Comparison of ENCODE assay signal across 12 mouse cellular contexts in the genomic region with DNA sequence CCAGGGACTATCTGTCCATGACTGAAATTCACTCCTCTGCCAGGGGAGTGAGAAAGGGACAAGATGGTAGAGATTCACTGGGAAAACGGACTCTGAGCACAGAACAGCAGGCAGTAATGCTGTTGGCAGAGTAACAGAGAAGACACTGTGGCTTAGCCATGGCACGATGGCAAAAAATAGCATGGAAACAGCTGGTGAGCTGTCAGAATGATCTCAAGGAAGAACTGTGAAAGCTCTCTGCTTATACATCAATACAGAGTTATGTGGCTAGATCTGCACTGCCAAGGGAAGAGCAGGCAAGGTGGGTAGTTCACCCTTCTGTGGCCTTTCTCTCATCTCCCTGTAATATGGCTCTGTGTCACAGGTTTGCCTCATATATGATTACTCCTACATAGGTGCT.
A peak's percentile ranks its signal among the peaks of the same experiment; 100 is the strongest.
DNase-seq lines count a peak whose midpoint lies in the region; ATAC-seq and TF ChIP-seq lines count a peak whose summit lies in the region.
"Had no signal": no experiment of that assay in that cellular context is flagged by ENCODE, and none has a peak within 500 bp of the region (broad histone marks: within the 10 kb centered on the region; RNA-seq: fewer than 3 reads in every experiment).

No protein-coding gene starts in this region.

- no peak for ATAC-seq in lung, postnatal 0 days
- ATAC-seq: intestine, postnatal 0 days had no signal

- H3K27ac ChIP-seq in lung, postnatal 0 days (ENCODE audit: low read length): no peak overlapping the region
- H3K27ac ChIP-seq: heart, embryonic 13.5 days; limb, embryonic 15.5 days; neural tube, embryonic 12.5 days had no signal

- H3K27me3 ChIP-seq in lung, postnatal 0 days (replicated peaks; ENCODE audit: insufficient read depth, low read length): no peaks in the 10 kb centered on the region
- H3K27me3 ChIP-seq: heart, embryonic 13.5 days; limb, embryonic 15.5 days; neural tube, embryonic 12.5 days had no signal

- H3K36me3 ChIP-seq in lung, postnatal 0 days (ENCODE audit: insufficient read depth, low read length): no peaks in the 10 kb centered on the region
- H3K36me3 ChIP-seq: heart, embryonic 13.5 days; limb, embryonic 15.5 days; neural tube, embryonic 12.5 days had no signal

- no peak for TF ChIP-seq EP300 in lung, postnatal 0 days (IDR thresholded peaks at IDR 0.05)

- no peaks in the 10 kb centered on the region for H3K4me1 ChIP-seq in lung, postnatal 0 days (ENCODE audit: insufficient read depth, low read depth, low read length)
- H3K4me1 ChIP-seq: heart, embryonic 13.5 days; limb, embryonic 15.5 days had no signal

- WGBS in lung, postnatal 0 days: 67% methylated on average over 2 of the region's 2 CpGs

- no peaks in the 10 kb centered on the region for H3K9me3 ChIP-seq in lung, postnatal 0 days (ENCODE audit: low read length)
- H3K9me3 ChIP-seq: heart, embryonic 13.5 days; limb, embryonic 15.5 days; neural tube, embryonic 12.5 days had no signal

- no peak overlapping the region for H3K9ac ChIP-seq in lung, postnatal 0 days (replicated peaks; ENCODE audit: low read depth)
- H3K9ac ChIP-seq: heart, embryonic 13.5 days; limb, embryonic 15.5 days; neural tube, embryonic 12.5 days had no signal

- TF ChIP-seq CTCF in brain, embryonic 14.5 days (IDR thresholded peaks at IDR 0.05; ENCODE audit: borderline replicate concordance, extremely low read depth, insufficient read depth, insufficient read length): no peak
- TF ChIP-seq CTCF in lung, postnatal 0 days (IDR thresholded peaks at IDR 0.05): no peak

- no peak for TF ChIP-seq POLR2A in brain, embryonic 14.5 days (IDR thresholded peaks at IDR 0.05; ENCODE audit: borderline replicate concordance, extremely low read depth, insufficient read depth, insufficient read length, poor library complexity, severe bottlenecking)

- no peak overlapping the region for H3K4me3 ChIP-seq in lung, postnatal 0 days (ENCODE audit: low read depth, low read length)
- H3K4me3 ChIP-seq: heart, embryonic 13.5 days; limb, embryonic 15.5 days; neural tube, embryonic 12.5 days had no signal

- H3K4me2 ChIP-seq in lung, postnatal 0 days (replicated peaks; ENCODE audit: low read depth, low read length): no peak overlapping the region
- H3K4me2 ChIP-seq: heart, embryonic 13.5 days; limb, embryonic 15.5 days; neural tube, embryonic 12.5 days had no signal

- peak; percentile 70 for DNase-seq in brain, embryonic 14.5 days (ENCODE audit: low read depth)
- peak; percentile 77 to 86 for DNase-seq in cerebellum, adult 18-20 months
- DNase-seq in frontal cortex, postnatal 14 days (ENCODE audit: low spot score in 2 of 2): peak; percentile 50 to 57
- peak; percentile 35 to 77 for DNase-seq in left cerebral cortex, adult 8-10 months (ENCODE audit: low spot score in 2 of 2)
- no peak for DNase-seq in lung, postnatal 0 days (ENCODE audit: low spot score)
- no peak for DNase-seq in kidney, postnatal 14 days
- no peak for DNase-seq in Muller cell, postnatal 12 days (ENCODE audit: inconsistent ontology term)
- DNase-seq in embryo, embryonic 10 days (ENCODE audit: low spot score): no peak

Comparison
In these comparisons a context has a peak if more than half of its experiments do, and no peak if none do; other contexts are left out.
1. DNase-seq: peak in brain, embryonic 14.5 days (single experiment), cerebellum, adult 18-20 months (2 of 2), frontal cortex, postnatal 14 days (2 of 2) and left cerebral cortex, adult 8-10 months (2 of 2); none in lung, postnatal 0 days (single experiment), kidney, postnatal 14 days (single experiment), Muller cell, postnatal 12 days (single experiment) and embryo, embryonic 10 days (single experiment).